Mouse (Mus musculus): Measurements from ENCODE around the gene Ccdc115. TPM values are rescaled to one million over a fixed set of nuclear protein-coding genes. Genes with fewer than 3 reads are reported as not detected.
A peak's percentile ranks its signal among the peaks of the same experiment; 100 is the strongest.

Ccdc115 gene
- polyA plus RNA-seq, 1 experiment from 2014 or later = 65.5 TPM

DNA sequence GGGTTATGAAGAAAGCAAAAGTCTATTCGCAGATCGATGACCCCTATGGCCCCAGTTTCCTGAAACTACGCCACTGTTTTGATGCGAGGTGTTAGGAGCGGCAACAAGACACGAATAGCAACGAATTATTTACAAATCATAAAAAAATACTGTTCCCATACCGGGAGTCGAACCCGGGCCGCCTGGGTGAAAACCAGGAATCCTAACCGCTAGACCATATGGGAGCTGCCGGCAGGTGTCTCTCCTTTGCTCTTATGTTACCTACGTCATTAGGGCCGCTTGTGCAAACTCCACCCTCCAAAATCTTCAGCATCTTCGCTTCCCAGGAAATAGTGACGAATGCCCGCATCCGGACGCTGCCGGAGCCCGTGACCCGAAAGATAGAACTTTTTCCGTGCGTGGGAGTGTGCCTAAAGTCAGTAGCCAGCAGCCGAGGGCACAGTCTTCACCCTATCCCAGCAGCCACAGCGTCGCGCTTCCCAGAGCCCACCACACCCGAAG lies 4.8 kb downstream of the Ccdc115 start:
- ATAC-seq (replicated peaks; ENCODE audit: low FRiP score) (peak; percentile 61), DNase-seq (ENCODE audit: low spot score) (peak; percentile 96)
- no peaks in the 10 kb centered on the region; the same call in 1 of the 2 replicates for H3K4me1 ChIP-seq (replicated peaks; ENCODE audit: control insufficient read depth, insufficient read depth, low read length)
- H3K9ac ChIP-seq (ENCODE audit: low read depth, low read length) = peak overlapping the region; percentile 68
- under 1% methylated on average over 30 of the region's 30 CpGs for WGBS
- peaks cover 19% of the 10 kb centered on the region; the same call in 1 of the 2 replicates for H3K9me3 ChIP-seq (ENCODE audit: control insufficient read depth, low read length)
- no peaks in the 10 kb centered on the region for H3K27me3 ChIP-seq (replicated peaks; ENCODE audit: control insufficient read depth, insufficient read depth, low read length)
- peak overlapping the region; percentile 53; the same call in 1 of the 2 replicates for H3K27ac ChIP-seq (ENCODE audit: low read depth, low read length)
- no peaks in the 10 kb centered on the region for H3K36me3 ChIP-seq (ENCODE audit: control insufficient read depth, insufficient read depth, low read length)
- peak overlapping the region; percentile 77 for H3K4me3 ChIP-seq (ENCODE audit: low read depth, low read length)
- peak overlapping the region; percentile 78 for H3K4me2 ChIP-seq

DNA sequence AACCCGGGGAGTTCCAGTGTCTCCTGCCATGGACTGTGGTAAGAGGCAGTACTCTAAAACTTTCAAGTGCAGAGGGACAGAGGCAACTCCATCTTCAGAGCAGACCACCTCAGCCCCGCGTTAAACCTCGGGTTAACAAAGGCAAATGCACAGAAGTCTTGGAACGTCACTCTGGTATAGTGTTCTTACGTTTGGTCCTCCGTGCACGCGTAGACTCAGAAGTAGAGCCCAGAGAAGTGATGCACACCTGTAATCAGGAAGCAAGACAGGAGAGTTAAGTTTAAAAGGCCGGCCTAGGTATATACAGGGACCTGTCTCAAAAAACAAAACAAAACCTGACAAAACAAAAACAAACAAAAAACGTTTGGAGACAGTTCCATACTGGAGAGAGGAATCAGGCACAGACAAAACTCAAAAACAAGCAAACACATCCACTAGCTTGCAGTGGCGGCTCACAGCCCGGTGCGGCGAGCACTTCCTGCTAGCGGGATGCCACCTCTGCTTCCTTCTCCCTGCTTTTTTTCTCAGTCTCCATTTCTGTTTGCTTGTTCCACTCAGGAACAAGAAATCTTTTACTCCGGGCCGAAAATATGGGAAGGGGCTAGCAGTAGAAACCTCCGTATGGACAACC lies 5.5 kb downstream of the Ccdc115 start:
- no peaks in the 10 kb centered on the region; the same call in 1 of the 2 replicates for H3K4me1 ChIP-seq (replicated peaks; ENCODE audit: control insufficient read depth, insufficient read depth, low read length)

DNA sequence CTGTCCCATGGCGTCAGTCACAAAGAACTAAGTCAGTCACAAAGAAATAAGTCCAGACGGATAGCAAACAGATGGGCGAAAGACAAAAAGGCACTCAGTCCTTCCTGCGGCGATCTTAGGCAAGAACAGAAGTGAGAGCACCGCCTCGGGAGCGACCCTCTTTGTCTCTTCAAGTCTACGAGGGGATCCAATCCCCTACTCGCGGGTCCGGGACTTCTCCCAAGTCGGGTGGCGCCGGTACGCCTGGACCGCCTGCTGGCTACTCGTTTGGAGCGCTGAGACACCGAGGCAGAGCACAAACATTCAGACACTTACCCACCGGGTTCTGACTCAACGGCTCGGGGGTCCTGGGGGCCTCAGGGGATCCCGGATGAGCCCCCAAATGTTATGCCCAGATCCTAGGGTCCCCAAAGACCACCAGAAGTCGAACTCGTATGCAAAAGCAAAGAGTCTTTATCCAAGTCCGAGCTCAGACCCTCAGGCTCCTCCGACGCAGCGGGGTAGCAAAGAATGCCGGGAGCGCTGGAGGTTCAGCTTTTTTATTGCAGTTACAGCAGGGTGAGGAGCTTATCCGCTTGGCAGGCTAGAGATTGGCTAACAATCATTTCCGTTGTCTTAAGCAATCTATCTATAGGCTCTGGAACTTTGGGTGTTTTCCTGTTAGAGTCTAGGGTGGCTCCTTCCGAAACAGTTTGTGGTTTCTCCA lies 6.5 kb downstream of the Ccdc115 start:
- no peaks in the 10 kb centered on the region for H3K36me3 ChIP-seq (ENCODE audit: control insufficient read depth, insufficient read depth, low read length)
- WGBS = 20% methylated on average over 35 of the region's 35 CpGs
- peak overlapping the region; percentile 77 for H3K4me3 ChIP-seq (ENCODE audit: low read depth, low read length)
- H3K4me1 ChIP-seq (replicated peaks; ENCODE audit: control insufficient read depth, insufficient read depth, low read length) = no peaks in the 10 kb centered on the region
- DNase-seq (ENCODE audit: low spot score) (peak; percentile 60), ATAC-seq (replicated peaks; ENCODE audit: low FRiP score) (peak; percentile 46)
- peak overlapping the region; percentile 51 for H3K9ac ChIP-seq (ENCODE audit: low read depth, low read length)
- H3K9me3 ChIP-seq (ENCODE audit: control insufficient read depth, low read length) = peaks cover 25% of the 10 kb centered on the region; the same call in 1 of the 2 replicates
- H3K4me2 ChIP-seq = peak overlapping the region; percentile 78
- H3K27ac ChIP-seq (ENCODE audit: low read depth, low read length) = peak overlapping the region; percentile 42; the same call in 1 of the 2 replicates
- no peaks in the 10 kb centered on the region for H3K27me3 ChIP-seq (replicated peaks; ENCODE audit: control insufficient read depth, insufficient read depth, low read length)

More for the DNA sequence above, 5.5 kb downstream of the Ccdc115 start:
- H3K9ac ChIP-seq (ENCODE audit: low read depth, low read length) = peak overlapping the region; percentile 55
- H3K4me3 ChIP-seq (ENCODE audit: low read depth, low read length) = peak overlapping the region; percentile 77
- peak overlapping the region; percentile 78 for H3K4me2 ChIP-seq
- peak overlapping the region; percentile 42 for H3K27ac ChIP-seq (ENCODE audit: low read depth, low read length)
- WGBS = 14% methylated on average over 19 of the region's 19 CpGs
- H3K36me3 ChIP-seq (ENCODE audit: control insufficient read depth, insufficient read depth, low read length) = no peaks in the 10 kb centered on the region
- DNase-seq (ENCODE audit: low spot score) = peak; percentile 53
- no peaks in the 10 kb centered on the region for H3K27me3 ChIP-seq (replicated peaks; ENCODE audit: control insufficient read depth, insufficient read depth, low read length)
- H3K9me3 ChIP-seq (ENCODE audit: control insufficient read depth, low read length) = peaks cover 25% of the 10 kb centered on the region; the same call in 1 of the 2 replicates
- no peak for ATAC-seq (replicated peaks; ENCODE audit: low FRiP score)

DNA sequence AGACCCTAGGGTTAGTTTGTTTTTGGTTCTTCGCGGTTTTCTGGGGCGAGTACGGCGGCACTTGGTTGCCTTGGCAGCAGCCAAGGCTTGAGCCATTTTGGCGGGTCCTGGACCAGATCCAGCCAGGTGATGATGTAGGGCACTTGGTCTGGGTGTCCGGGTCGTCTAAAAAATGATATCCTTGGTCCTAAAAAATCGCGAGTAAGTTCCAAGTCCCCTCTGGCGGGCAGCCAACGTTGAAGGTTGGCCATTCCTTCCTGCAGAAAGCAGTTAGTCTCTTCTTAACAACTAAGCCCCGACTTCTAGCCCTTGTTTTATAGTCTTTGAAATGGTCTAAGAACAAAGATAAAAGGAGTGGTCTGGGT lies 7.1 kb downstream of the Ccdc115 start:
- H3K36me3 ChIP-seq (ENCODE audit: control insufficient read depth, insufficient read depth, low read length) = no peaks in the 10 kb centered on the region
- DNase-seq (ENCODE audit: low spot score) = no peak
- H3K4me3 ChIP-seq (ENCODE audit: low read depth, low read length) = peak overlapping the region; percentile 77
- no peak for ATAC-seq (replicated peaks; ENCODE audit: low FRiP score)
- peaks cover 25% of the 10 kb centered on the region; the same call in 1 of the 2 replicates for H3K9me3 ChIP-seq (ENCODE audit: control insufficient read depth, low read length)
- no peaks in the 10 kb centered on the region for H3K4me1 ChIP-seq (replicated peaks; ENCODE audit: control insufficient read depth, insufficient read depth, low read length)
- H3K27me3 ChIP-seq (replicated peaks; ENCODE audit: control insufficient read depth, insufficient read depth, low read length) = no peaks in the 10 kb centered on the region
- no peak overlapping the region for H3K27ac ChIP-seq (ENCODE audit: low read depth, low read length)
- 66% methylated on average over 13 of the region's 13 CpGs for WGBS
- no peak overlapping the region for H3K9ac ChIP-seq (ENCODE audit: low read depth, low read length)
- peak overlapping the region; percentile 78 for H3K4me2 ChIP-seq

DNA sequence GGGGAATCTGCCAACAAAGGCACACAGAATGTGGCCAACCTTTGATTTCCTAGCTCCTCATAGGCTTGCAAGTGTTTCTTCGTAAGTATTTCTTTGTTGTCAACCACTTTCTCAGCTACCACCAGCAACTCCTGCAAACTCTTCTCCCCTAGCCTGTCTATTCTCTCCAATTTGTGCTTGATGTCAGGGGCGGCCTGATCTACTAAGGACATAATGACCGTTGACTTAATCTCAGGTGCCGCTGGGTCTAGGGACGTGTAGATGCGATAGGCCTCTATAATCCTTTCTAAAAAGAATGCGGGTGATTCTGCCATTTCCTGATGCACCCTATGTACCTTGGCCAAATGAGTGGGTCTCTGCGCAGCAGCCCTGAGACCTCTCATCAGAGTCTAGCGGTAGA lies 8.0 kb downstream of the Ccdc115 start:
- 97% methylated on average over 9 of the region's 9 CpGs for WGBS
- H3K4me1 ChIP-seq (replicated peaks; ENCODE audit: control insufficient read depth, insufficient read depth, low read length) = no peaks in the 10 kb centered on the region
- no peaks in the 10 kb centered on the region for H3K27me3 ChIP-seq (replicated peaks; ENCODE audit: control insufficient read depth, insufficient read depth, low read length)
- peak; percentile 16 for DNase-seq (ENCODE audit: low spot score)
- no peaks in the 10 kb centered on the region for H3K36me3 ChIP-seq (ENCODE audit: control insufficient read depth, insufficient read depth, low read length)
- no peak for ATAC-seq (replicated peaks; ENCODE audit: low FRiP score)
- H3K27ac ChIP-seq (ENCODE audit: low read depth, low read length) = no peak overlapping the region
- no peak overlapping the region for H3K9ac ChIP-seq (ENCODE audit: low read depth, low read length)
- peaks cover 25% of the 10 kb centered on the region; the same call in 1 of the 2 replicates for H3K9me3 ChIP-seq (ENCODE audit: control insufficient read depth, low read length)
- H3K4me3 ChIP-seq (ENCODE audit: low read depth, low read length) = no peak overlapping the region
- no peak overlapping the region for H3K4me2 ChIP-seq

DNA sequence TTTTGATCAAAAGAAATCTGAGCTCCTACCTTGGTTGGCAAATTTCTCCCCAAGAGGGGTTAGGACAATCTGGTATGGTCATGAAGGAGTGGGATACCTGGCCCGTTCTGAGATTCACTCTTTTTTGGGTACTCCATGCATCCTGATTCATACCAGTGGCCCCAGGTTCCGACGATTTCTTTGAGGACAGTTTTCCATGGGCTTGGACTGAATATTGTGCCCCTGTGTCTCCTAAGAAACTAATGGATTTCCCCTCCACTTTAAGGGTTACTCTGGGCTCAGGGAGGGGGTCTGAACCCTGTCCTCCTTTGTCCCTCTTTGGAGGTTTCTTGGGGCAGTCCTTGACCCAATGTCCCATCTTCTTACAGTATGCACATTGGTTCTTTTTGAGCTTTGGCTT lies 8.5 kb downstream of the Ccdc115 start:
- no peaks in the 10 kb centered on the region for H3K4me1 ChIP-seq (replicated peaks; ENCODE audit: control insufficient read depth, insufficient read depth, low read length)
- H3K27ac ChIP-seq (ENCODE audit: low read depth, low read length) = no peak overlapping the region
- DNase-seq (ENCODE audit: low spot score) (no peak), ATAC-seq (replicated peaks; ENCODE audit: low FRiP score) (no peak)
- 90% methylated on average over 3 of the region's 3 CpGs for WGBS
- H3K4me3 ChIP-seq (ENCODE audit: low read depth, low read length) = no peak overlapping the region
- H3K27me3 ChIP-seq (replicated peaks; ENCODE audit: control insufficient read depth, insufficient read depth, low read length) = no peaks in the 10 kb centered on the region
- no peak overlapping the region for H3K9ac ChIP-seq (ENCODE audit: low read depth, low read length)
- peaks cover 25% of the 10 kb centered on the region; the same call in 1 of the 2 replicates for H3K9me3 ChIP-seq (ENCODE audit: control insufficient read depth, low read length)
- no peaks in the 10 kb centered on the region for H3K36me3 ChIP-seq (ENCODE audit: control insufficient read depth, insufficient read depth, low read length)
- no peak overlapping the region for H3K4me2 ChIP-seq

DNA sequence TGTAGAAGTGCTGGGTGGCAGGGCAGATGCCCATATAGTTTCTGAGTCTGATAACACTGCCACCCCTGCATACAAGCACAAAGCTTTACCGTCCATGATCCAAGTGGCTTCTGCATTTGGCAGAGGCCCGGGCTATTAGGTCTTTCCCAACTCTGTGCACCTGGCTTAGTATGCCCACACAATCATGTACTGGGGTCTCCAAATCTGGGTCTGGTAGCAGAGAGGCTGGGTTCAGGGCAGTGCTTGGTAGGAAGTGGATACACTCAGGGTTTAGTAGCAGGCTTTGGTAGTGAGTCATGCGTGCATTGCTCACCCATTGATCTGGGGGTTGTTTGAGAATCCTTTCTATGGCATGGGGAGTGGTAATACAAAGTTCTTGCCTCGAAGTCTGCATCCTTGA lies 10.2 kb downstream of the Ccdc115 start:
- ATAC-seq (replicated peaks; ENCODE audit: low FRiP score) = no peak
- Histone ChIP-seq H3K4me3 (ENCODE audit: low read depth, low read length) (no peak overlapping the region), H3K9ac (ENCODE audit: low read depth, low read length) (no peak overlapping the region), H3K27ac (ENCODE audit: low read depth, low read length) (no peak overlapping the region), H3K27me3 (replicated peaks; ENCODE audit: control insufficient read depth, insufficient read depth, low read length) (no peaks in the 10 kb centered on the region), H3K9me3 (ENCODE audit: control insufficient read depth, low read length) (peaks cover 25% of the 10 kb centered on the region; the same call in 1 of the 2 replicates), H3K36me3 (ENCODE audit: control insufficient read depth, insufficient read depth, low read length) (no peaks in the 10 kb centered on the region), H3K4me2 (no peak overlapping the region), H3K4me1 (replicated peaks; ENCODE audit: control insufficient read depth, insufficient read depth, low read length) (no peaks in the 10 kb centered on the region)
- 89% methylated on average over 4 of the region's 4 CpGs for WGBS
- DNase-seq (ENCODE audit: low spot score) = peak; percentile 20

DNA sequence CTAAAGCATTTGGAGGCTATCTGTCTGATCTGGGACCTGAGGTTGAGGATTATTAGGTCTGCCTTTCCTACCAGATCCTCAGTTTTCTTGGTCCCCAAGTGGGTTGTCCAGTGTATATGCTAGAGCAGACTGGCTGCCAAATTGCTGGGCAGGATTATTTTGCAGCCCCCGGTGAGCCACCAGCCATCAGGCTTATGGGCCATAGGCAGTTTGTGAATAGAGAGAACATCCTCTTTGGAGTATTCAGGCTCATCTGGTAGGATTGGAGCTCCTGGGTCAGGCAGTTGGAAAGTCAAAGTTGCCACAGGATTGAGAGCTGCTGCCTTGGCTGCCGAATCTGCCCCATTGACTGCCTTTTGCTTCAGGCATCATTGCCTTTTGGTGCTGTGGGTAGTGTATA lies 11.0 kb downstream of the Ccdc115 start:
- DNase-seq (ENCODE audit: low spot score) (peak; percentile 28), ATAC-seq (replicated peaks; ENCODE audit: low FRiP score) (no peak)
- Histone ChIP-seq H3K4me2 (no peak overlapping the region), H3K36me3 (ENCODE audit: control insufficient read depth, insufficient read depth, low read length) (no peaks in the 10 kb centered on the region), H3K4me1 (replicated peaks; ENCODE audit: control insufficient read depth, insufficient read depth, low read length) (no peaks in the 10 kb centered on the region), H3K27ac (ENCODE audit: low read depth, low read length) (no peak overlapping the region), H3K27me3 (replicated peaks; ENCODE audit: control insufficient read depth, insufficient read depth, low read length) (no peaks in the 10 kb centered on the region), H3K4me3 (ENCODE audit: low read depth, low read length) (no peak overlapping the region), H3K9me3 (ENCODE audit: control insufficient read depth, low read length) (peaks cover 25% of the 10 kb centered on the region; the same call in 1 of the 2 replicates), H3K9ac (ENCODE audit: low read depth, low read length) (no peak overlapping the region)
- 90% methylated on average over 2 of the region's 2 CpGs for WGBS
